Mouse (Mus musculus): ENCODE measurements around the gene Vmn1r85.
"Not testable (repeated sequence)": the region's sequence is repeated elsewhere in the genome, so short reads cannot be mapped to it uniquely, and the experiment has no call there.

Vmn1r85 gene

DNA sequence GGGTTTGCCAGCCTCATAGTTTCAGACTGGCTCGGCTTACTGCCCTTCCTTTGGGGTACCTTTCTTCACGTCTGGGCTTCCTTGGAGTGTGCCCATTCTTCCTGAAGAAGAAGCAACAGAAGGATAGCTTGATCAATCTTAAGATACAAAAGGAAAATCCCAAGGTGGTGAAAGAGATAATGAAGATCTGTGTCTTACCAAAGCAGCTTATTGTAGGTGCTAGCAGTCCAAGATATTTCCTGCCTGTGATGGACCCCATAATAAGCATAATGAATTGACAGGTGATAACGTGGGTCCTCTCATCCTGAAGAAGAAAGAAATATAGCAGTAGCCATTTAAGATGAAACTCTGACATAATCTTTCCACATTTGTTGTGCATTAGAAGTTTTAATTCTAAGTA lies at the start of gene Vmn1r85:
Gene Vmn1r85 (minus strand): TSS at position 101 of the 400 bp plus-strand sequence.
- no peak for DNase-seq (ENCODE audit: low spot score in 2 of 2)

DNA sequence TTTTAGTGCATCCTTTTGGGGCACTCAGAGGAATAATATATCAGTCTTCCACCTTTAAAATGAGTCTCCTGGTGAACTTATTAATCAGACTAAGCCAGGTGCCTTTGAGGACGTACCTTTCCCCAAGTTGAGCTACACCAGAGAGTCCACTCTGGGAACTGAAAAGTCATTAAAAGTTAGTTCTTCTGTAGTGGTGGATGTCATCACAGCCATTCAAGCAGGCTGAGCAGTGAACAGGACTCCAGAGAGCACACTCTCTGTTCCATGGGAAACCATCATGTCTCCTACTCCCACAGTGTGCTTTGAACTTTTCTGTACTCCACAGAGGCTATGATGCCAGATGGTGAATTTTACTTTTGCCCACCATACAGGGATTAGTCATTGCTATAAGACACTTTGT lies 45.1 kb upstream of the Vmn1r85 start, which contains the start of gene Vmn1r87:
Gene Vmn1r87 (minus strand): TSS at position 101 of the 400 bp plus-strand sequence.
- DNase-seq (ENCODE audit: low spot score in 2 of 2): no peak

DNA sequence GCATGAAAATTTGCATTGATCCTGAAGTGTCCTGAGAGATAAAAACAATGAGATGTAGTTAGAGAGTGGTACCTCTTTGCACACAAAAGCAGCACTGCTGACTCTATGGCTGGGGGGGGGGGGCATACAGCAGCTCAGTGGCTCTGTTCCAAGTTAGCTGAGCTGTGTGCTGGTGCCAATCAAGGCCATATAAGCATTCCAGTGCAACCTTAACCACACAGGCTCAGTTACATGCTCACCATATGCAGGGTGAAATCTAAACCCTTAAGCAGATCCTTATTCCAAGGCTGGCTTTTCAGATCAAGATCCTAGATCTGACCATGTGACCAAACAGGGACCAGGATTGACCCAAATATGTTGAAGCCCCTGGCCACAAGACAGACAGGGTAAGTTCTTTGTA lies 42.4 kb upstream of the Vmn1r85 start:
- DNase-seq (ENCODE audit: low spot score in 2 of 2): no peak

- no peak for DNase-seq (ENCODE audit: low spot score in 2 of 2)
Observed at GRCm38 (mm10) chr7:13131856-13132255, 36.9 kb upstream of the Vmn1r85 start.

DNA sequence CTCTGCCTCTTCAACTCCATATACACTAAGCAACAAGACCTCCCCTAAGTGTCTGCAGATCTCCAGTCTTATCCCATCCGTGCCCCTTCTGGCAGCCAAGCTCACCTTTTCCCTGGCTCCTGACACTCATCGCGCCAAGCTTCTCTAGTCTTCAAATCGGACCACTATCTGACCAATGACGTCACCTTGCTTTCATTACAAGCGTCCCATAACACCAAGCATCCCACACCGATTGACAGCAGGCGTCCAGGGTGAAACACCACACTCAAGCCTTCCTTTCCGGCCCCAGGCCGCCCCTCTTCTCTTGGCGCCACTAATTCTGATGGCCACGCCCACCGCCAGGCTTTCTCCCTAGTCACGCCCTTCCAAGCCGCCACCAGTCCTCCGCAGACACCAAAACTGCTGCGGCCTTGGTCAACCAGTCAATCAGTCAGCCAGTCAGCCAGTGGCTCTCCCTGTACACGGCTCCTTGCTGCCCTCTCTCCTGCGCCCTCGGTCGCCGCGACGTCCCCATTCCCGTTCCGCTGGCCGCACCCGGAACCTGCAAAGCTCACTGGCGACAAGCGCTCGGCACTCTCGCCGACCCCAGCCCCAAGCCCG lies 28.7 kb upstream of the Vmn1r85 start:
- not testable (repeated sequence) for DNase-seq (ENCODE audit: low spot score in 2 of 2)

- no peak for DNase-seq (ENCODE audit: low spot score in 2 of 2)
Observed at GRCm38 (mm10) chr7:13119817-13120216, 24.8 kb upstream of the Vmn1r85 start, which contains the start of gene Vmn1r86. Gene Vmn1r86, minus strand, starts transcription at chr7:13119917.

DNA sequence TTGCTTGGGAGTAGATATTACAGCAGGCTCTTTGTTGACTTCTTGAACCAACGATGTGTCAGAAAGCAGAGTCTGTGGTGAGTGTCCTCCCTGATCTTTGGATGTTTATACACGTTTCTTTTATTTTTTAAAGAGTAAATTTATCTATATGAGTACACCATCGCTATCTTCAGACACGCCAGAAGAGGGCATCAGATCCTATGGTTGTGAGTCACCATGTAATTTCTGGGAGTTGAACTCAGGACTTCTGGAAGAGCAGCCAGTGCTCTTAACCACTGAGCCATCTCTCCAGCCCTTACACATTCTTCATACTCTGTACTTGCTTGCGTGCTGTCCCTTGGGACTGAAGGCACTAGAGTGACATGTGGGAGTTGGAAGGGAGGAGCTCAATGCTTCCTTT lies 22.7 kb downstream of the Vmn1r85 start:
- DNase-seq (ENCODE audit: low spot score in 2 of 2): no peak

GRCm38 (mm10) chr7:13063399-13063798 lies 31.6 kb downstream of the Vmn1r85 start:
- DNase-seq (ENCODE audit: low spot score in 2 of 2): not testable (repeated sequence)

DNA sequence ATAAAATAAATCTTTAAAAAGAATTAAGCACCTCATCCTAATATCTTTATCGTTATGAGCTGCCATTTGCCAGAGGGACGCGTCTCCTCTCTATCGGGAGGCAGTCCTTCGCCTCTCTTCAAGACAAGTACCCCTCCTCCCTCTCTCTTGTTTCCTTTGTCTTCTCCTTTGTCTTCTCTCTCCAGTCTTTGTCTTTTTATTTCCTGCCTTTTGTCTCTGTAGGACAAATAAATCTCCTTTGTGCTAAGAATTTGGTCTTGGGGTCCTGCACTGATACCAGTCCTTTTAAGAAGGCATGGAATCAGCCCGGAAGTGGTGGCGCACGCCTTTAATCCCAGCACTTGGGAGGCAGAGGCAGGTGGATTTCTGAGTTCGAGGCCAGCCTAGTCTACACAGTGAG lies 35.4 kb downstream of the Vmn1r85 start:
- no peak for DNase-seq (ENCODE audit: low spot score in 2 of 2)

GRCm38 (mm10) chr7:13056913-13057700 lies 37.9 kb downstream of the Vmn1r85 start:
- no peak for DNase-seq (ENCODE audit: low spot score in 2 of 2)

DNA sequence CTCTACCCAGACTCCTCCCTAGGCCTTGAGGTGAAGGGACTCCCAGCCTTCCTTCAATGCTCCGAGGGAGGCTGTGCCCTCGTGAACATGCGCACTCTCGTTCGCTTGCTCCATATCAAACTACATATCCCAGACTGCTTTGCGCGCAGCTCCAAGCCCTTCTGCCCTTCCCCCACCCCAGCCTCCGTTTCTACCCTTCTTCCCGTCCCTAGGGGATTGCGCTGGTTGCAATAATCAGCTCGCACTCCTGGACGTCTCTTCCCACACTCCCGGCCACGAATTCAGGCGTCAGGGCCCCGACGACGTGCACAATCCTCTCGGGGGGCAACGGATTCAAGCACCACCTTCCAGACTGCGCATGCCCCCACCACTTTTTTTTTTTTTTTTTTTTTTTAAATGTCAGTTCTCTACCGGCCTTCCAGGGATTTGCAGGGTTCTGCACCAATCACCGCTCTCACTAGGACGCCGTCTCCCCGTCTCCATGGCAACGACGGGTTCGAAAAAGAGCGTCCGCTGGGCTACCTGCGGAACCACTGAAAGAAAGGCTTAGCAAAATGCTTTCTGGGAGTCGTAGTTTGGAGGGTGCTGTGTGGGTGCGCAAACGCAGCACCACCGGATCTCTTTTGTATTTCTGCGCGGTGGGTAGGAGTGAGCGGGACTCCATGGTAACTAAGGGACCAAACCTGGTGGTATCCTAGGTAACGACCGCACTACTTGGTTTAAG lies 40.5 kb downstream of the Vmn1r85 start, which contains the start of gene Mzf1:
Gene Mzf1 (minus strand): TSS at position 478 of the 724 bp plus-strand sequence.
- DNase-seq (ENCODE audit: low spot score in 2 of 2): peak; percentile 86 to 90

DNA sequence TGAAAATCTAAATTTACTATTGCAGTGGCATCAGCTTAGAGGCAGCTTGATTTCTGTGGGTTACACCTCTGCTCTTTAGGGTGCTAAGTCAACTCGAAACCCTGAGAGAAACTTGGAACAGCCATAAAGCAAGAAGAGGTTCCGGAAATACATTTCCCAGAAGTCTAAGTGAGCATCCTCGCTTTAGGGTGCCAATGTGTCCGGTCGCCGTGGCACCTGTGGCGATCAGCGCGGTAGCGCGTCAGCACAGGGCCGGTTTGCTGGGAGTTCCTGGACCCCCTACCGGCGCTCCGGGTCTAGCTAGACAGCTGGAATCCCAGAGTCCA lies 41.0 kb downstream of the Vmn1r85 start:
- DNase-seq (ENCODE audit: low spot score in 2 of 2): no peak

- no peak for DNase-seq (ENCODE audit: low spot score in 2 of 2)
Observed at GRCm38 (mm10) chr7:13053501-13053900, 41.5 kb downstream of the Vmn1r85 start.

- no peak for DNase-seq (ENCODE audit: low spot score in 2 of 2)
Observed at GRCm38 (mm10) chr7:13053001-13053400, 42.0 kb downstream of the Vmn1r85 start.

DNA sequence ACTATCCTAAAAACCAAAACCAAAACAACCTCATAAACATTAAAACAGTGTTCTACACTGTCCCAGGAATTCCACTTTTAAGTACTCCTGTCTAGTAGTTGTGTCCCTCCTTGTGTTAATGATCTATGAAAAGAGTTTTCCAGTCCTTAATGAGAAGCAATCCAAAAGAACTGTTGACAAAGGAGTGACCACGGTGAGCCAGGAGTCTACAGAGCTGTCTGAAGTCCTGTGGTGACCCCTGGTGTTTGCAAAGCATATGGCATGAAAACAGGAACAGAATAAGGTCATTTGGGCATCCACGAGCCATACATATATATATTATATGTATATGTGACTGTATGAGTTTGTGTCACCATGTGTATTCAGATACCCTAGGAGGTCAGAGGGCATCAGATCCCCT lies 48.9 kb downstream of the Vmn1r85 start:
- no peak for DNase-seq (ENCODE audit: low spot score in 2 of 2)

- no peak for DNase-seq (ENCODE audit: low spot score in 2 of 2)
Observed at GRCm38 (mm10) chr7:13044254-13044625, 50.7 kb downstream of the Vmn1r85 start.

DNA sequence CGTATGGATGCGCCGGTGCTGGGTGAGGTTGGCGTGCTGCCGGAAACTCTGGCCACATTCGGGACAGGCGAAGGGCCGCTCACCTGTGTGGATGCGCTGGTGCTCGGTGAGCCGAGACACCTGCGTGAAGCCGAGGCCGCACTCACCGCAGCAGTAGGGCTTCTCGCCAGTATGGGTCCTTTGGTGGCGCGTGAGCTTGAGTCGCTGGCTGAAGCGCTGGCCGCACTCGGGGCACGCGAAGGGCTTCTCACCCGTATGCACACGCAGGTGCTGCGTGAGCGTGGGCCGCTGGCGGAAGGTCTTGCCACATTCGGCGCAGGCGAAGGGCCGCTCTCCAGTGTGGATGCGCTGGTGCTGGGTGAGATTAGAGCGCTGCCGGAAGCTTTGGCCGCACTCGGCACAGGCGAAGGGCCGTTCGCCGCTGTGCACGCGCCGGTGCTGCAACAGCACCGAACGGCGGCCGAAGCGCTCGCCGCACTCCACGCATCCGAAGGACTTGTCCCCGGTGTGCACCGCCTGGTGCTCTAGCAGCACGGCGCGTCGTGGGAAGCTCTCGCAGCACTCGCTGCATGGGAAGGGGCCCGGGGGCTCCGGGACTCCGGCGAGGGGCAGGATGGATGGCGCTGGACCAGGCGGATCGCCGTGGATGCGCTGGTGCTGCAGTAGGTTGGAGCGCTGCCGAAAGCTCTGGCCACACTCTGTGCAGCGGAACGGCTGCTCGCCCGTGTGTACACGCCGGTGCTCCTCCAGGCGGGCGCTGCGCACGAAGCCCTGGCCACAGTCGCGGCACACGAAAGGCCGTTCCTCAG lies 51.3 kb downstream of the Vmn1r85 start:
- DNase-seq (ENCODE audit: low spot score in 2 of 2): no peak

DNA sequence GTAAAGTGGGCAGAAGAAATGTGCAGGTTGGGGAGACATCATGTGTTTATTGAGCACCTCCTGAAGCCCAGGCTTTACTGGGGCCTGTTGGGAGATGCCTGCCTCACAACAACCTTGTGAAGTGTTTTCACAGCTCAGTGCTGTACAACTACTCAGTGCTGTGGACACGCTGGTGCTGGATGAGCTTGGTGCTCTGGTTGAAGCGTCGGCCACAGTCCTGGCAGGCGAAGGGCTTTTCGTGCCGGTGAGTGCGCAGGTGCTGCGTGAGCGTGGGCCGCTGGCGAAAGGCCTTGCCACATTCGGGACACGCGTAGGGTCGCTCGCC lies 51.9 kb downstream of the Vmn1r85 start:
- no peak for DNase-seq (ENCODE audit: low spot score in 2 of 2)

GRCm38 (mm10) chr7:13042511-13042910 lies 52.5 kb downstream of the Vmn1r85 start:
- no peak for DNase-seq (ENCODE audit: low spot score in 2 of 2)

GRCm38 (mm10) chr7:13041256-13041655 lies 53.7 kb downstream of the Vmn1r85 start:
- DNase-seq (ENCODE audit: low spot score in 2 of 2): no peak

- no peak for DNase-seq (ENCODE audit: low spot score in 2 of 2)
Observed at GRCm38 (mm10) chr7:13039181-13039580, 55.8 kb downstream of the Vmn1r85 start.

GRCm38 (mm10) chr7:13038621-13039169 lies 56.3 kb downstream of the Vmn1r85 start:
- DNase-seq (ENCODE audit: low spot score in 2 of 2): no peak

All from frontal cortex, postnatal 25 days (tissue).